Mouse (Mus musculus): Measurements from ENCODE around the gene Dynlt3. TPM values are rescaled to one million over a fixed set of nuclear protein-coding genes. Genes with fewer than 3 reads are reported as not detected.
A peak's percentile ranks its signal among the peaks of the same experiment; 100 is the strongest.
"Not testable (repeated sequence)": the region's sequence is repeated elsewhere in the genome, so short reads cannot be mapped to it uniquely, and the experiment has no call there.

Dynlt3 gene
- 59.4 and 68.8 TPM in 2 replicates for polyA plus RNA-seq (2015; fragmentation: Nextera tagmentation; extraction: Ambion mirVana)

DNA sequence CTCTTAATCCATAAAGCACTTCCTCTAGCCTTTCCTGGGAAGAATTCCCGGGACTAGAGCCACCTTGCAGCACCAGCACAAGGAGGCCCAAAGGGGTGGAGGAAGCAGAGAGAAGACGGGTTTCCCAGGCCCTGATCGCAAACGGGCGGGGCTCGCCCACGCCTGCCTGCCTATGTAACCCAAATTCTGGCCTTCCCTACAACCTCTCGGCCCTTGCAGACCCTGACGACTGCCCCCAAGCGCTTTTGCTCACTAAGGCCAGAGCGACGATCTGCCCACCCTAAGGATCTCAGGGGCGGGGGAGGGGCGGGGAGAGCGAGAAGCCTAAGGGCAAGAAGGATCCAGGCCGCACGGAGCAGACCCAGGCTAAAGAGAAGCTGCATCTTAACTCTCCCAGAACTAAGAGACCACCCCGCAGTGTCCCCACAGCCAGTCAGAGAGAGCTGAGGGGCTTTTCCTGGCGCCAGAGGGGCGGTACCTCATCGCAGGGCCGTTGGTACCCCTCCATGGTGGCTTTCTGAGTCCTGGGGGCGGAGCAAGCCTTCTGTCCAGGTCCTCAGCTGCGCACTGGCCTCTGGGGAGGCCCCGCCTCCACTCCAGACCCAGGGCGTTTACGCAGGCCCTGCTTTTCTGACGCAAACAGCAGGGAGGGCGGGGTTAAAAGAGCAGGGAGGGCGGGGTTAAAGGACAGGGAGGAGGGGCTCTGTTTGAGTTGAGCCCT is at the start of gene Dynlt3:
Gene Dynlt3, minus strand, starts transcription at position 613 of the 721 bp plus-strand sequence.
- peak; percentile 100 for ATAC-seq (ENCODE audit: low FRiP score, low TSS enrichment)
- no peaks in the 10 kb centered on the region for H3K9me3 ChIP-seq (ENCODE audit: low read length)
- peak within 1 kb of the TSS; percentile 90 for H3K27ac ChIP-seq (ENCODE audit: low read length)
- peak within 1 kb of the TSS; percentile 69 for H3K9ac ChIP-seq (replicated peaks; ENCODE audit: low read length)
- no peaks in the 10 kb centered on the region for H3K27me3 ChIP-seq (ENCODE audit: insufficient read depth, low read length)
- no peaks in the 10 kb centered on the region for H3K4me1 ChIP-seq (ENCODE audit: insufficient read depth, low read length)
- 16% methylated on average over 29 of the region's 30 CpGs for WGBS
- peak within 1 kb of the TSS; percentile 56 for H3K4me3 ChIP-seq (ENCODE audit: low read length)
- no peaks in the 10 kb centered on the region for H3K36me3 ChIP-seq (ENCODE audit: insufficient read depth, low read length)
- peak within 1 kb of the TSS; percentile 49 for H3K4me2 ChIP-seq (replicated peaks; ENCODE audit: low read depth, low read length)

DNA sequence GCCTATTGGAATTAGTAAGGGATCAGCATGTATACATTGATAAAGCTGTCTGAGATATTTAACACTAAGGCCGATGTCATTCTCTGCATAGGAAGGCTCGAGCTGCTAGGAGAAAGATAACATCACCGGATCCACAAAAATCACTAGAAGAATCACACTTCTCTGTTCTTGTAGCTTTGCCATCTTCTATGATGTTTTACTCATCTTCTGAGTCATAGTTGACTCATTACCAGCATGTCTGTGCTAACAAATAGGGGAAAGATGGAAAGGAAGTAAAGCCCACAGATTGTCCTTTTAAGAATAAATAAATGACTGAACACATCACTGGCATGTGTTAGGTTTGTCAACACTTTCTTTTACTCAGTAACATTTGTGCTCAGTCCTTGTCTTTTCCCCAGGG is 37.0 kb upstream of the Dynlt3 start:
- H3K9me3 ChIP-seq (ENCODE audit: low read length), result no peaks in the 10 kb centered on the region
- H3K4me2 ChIP-seq (replicated peaks; ENCODE audit: low read depth, low read length), result no peak overlapping the region

DNA sequence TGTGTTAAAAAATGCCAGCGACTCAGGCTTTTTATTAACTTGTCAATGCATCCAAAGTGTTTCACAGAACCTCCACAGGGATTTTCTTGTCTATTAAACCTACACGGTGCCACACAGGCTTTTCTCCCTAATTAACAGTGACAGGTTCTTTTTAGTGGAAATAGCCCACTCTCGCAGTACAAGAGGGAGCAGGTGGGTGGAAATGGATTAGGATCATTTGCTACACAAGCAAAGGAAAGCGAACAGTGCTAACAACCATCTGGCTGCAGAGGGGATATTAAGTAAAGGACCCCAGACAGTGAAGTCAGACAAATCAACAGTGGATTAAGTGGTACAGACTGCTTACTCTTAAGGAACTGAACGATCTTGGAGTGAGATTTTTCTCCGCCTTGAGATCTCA is 33.2 kb upstream of the Dynlt3 start:
- Histone ChIP-seq H3K4me1 (ENCODE audit: insufficient read depth, low read length) (no peaks in the 10 kb centered on the region), H3K4me3 (ENCODE audit: low read length) (no peak overlapping the region), H3K4me2 (replicated peaks; ENCODE audit: low read depth, low read length) (no peak overlapping the region), H3K27me3 (ENCODE audit: insufficient read depth, low read length) (no peaks in the 10 kb centered on the region), H3K27ac (ENCODE audit: low read length) (no peak overlapping the region), H3K9ac (replicated peaks; ENCODE audit: low read length) (no peak overlapping the region), H3K9me3 (ENCODE audit: low read length) (no peaks in the 10 kb centered on the region), H3K36me3 (ENCODE audit: insufficient read depth, low read length) (no peaks in the 10 kb centered on the region)
- 81% methylated on average over 6 of the region's 6 CpGs for WGBS
- ATAC-seq (ENCODE audit: low FRiP score, low TSS enrichment), result no peak

More for the DNA sequence above, 37.0 kb upstream of the Dynlt3 start:
- ATAC-seq (ENCODE audit: low FRiP score, low TSS enrichment), result no peak
- H3K4me1 ChIP-seq (ENCODE audit: insufficient read depth, low read length), result no peaks in the 10 kb centered on the region
- H3K27ac ChIP-seq (ENCODE audit: low read length), result no peak overlapping the region
- WGBS, result 89% methylated on average over 3 of the region's 3 CpGs
- no peak overlapping the region for H3K4me3 ChIP-seq (ENCODE audit: low read length)
- no peaks in the 10 kb centered on the region for H3K27me3 ChIP-seq (ENCODE audit: insufficient read depth, low read length)
- no peak overlapping the region for H3K9ac ChIP-seq (replicated peaks; ENCODE audit: low read length)
- no peaks in the 10 kb centered on the region for H3K36me3 ChIP-seq (ENCODE audit: insufficient read depth, low read length)

DNA sequence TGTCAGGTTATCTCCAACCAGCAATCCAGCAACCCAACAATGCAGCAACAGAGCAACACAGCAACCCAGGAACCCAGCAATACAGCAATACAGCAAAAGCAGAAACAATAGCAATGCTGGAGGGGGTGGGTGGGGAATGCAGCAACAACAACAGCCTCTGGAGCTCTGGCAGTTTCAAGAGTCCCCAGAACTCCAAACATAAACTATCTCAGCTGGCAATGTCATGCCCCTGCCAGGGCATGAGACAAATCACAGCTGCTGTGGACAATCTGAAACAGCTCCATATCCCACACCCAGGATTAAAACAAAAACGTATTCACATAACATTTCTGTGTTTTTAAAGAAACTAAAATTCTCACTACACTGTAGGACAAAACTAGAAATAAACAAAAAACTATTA is 9.2 kb upstream of the Dynlt3 start:
- H3K4me1 ChIP-seq (ENCODE audit: insufficient read depth, low read length), result no peaks in the 10 kb centered on the region
- H3K4me2 ChIP-seq (replicated peaks; ENCODE audit: low read depth, low read length), result no peak overlapping the region
- no peaks in the 10 kb centered on the region for H3K36me3 ChIP-seq (ENCODE audit: insufficient read depth, low read length)
- H3K9ac ChIP-seq (replicated peaks; ENCODE audit: low read length), result no peak overlapping the region
- no peaks in the 10 kb centered on the region for H3K27me3 ChIP-seq (ENCODE audit: insufficient read depth, low read length)
- ATAC-seq (ENCODE audit: low FRiP score, low TSS enrichment), result no peak
- H3K4me3 ChIP-seq (ENCODE audit: low read length), result no peak overlapping the region
- 37% methylated on average over 1 of the region's 1 CpGs for WGBS
- H3K9me3 ChIP-seq (ENCODE audit: low read length), result no peaks in the 10 kb centered on the region
- no peak overlapping the region for H3K27ac ChIP-seq (ENCODE audit: low read length)

DNA sequence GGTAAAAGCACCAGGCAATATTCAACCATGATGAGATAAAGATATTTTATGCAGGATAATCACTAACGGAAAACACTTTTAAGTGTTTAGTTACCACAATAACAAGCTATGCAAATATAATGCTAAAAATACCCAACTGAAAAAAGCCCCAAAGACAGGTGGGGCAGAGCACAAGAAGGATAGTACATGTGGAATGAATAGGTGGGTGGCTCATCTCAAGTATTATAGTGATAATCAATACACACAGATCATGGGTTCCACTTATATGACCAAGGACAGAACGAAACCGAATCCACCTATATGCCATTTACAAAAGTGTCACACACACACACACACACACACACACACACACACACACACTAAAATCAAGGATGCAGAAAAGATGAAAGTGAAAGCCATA is 8.6 kb upstream of the Dynlt3 start:
- Histone ChIP-seq H3K27ac (ENCODE audit: low read length) (no peak overlapping the region), H3K27me3 (ENCODE audit: insufficient read depth, low read length) (no peaks in the 10 kb centered on the region), H3K4me2 (replicated peaks; ENCODE audit: low read depth, low read length) (no peak overlapping the region), H3K36me3 (ENCODE audit: insufficient read depth, low read length) (no peaks in the 10 kb centered on the region), H3K4me1 (ENCODE audit: insufficient read depth, low read length) (no peaks in the 10 kb centered on the region), H3K9ac (replicated peaks; ENCODE audit: low read length) (no peak overlapping the region), H3K9me3 (ENCODE audit: low read length) (no peaks in the 10 kb centered on the region), H3K4me3 (ENCODE audit: low read length) (no peak overlapping the region)
- no peak for ATAC-seq (ENCODE audit: low FRiP score, low TSS enrichment)
- 95% methylated on average over 3 of the region's 3 CpGs for WGBS

DNA sequence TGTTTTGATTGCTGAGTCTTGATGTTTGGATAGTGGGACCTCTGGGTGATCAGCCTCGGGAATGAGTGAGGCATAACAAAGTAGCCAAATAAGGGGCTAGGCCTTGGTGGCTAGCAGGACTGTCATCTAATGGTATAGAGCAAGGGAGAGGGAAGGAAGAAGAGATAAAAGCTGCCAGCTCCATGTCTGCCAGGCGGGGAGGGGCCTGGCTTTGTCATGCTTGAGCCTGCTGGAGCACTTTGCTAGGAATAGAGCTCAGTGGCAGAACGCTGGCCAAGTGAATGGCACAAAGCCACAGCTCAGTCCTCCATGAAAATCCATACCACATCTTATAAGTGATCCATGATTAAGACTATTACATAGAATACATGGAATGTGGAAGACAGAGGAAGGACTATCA is 10.0 kb downstream of the Dynlt3 start:
- no peaks in the 10 kb centered on the region for H3K4me1 ChIP-seq (ENCODE audit: insufficient read depth, low read length)
- ATAC-seq (ENCODE audit: low FRiP score, low TSS enrichment), result peak; percentile 39; the same call in 1 of the 2 replicates
- H3K36me3 ChIP-seq (ENCODE audit: insufficient read depth, low read length), result peaks cover 8% of the 10 kb centered on the region; the same call in 1 of the 2 replicates
- H3K9me3 ChIP-seq (ENCODE audit: low read length), result no peaks in the 10 kb centered on the region
- H3K4me3 ChIP-seq (ENCODE audit: low read length), result no peak overlapping the region
- no peak overlapping the region for H3K27ac ChIP-seq (ENCODE audit: low read length)
- H3K27me3 ChIP-seq (ENCODE audit: insufficient read depth, low read length), result no peaks in the 10 kb centered on the region
- no peak overlapping the region for H3K9ac ChIP-seq (replicated peaks; ENCODE audit: low read length)
- H3K4me2 ChIP-seq (replicated peaks; ENCODE audit: low read depth, low read length), result no peak overlapping the region
- WGBS, result 47% methylated on average over 3 of the region's 3 CpGs

DNA sequence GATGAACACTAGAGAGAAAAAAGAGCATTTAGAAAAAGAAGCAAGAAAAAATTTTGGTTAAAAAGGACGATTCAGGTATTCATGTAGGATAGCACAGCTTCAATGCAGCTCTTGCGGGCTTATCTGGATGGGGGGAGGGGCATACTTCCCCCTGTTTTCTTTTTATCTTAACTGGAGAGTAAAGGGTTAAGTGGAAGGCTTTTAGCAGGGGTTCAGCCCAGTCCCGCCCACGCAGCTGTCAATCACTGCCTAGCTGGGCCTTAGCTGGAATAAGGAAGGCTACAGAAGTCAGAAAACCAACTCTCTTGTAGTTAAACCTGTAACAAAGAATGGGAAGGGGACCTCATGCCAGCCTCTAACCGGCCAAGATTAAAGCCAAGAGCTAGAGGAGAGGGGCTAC is 22.2 kb downstream of the Dynlt3 start:
- not testable (repeated sequence) for H3K9me3 ChIP-seq (ENCODE audit: low read length); H3K4me2 ChIP-seq (replicated peaks; ENCODE audit: low read depth, low read length); H3K36me3 ChIP-seq (ENCODE audit: insufficient read depth, low read length); H3K4me3 ChIP-seq (ENCODE audit: low read length); H3K27ac ChIP-seq (ENCODE audit: low read length); H3K9ac ChIP-seq (replicated peaks; ENCODE audit: low read length); ATAC-seq (ENCODE audit: low FRiP score, low TSS enrichment); H3K4me1 ChIP-seq (ENCODE audit: insufficient read depth, low read length); H3K27me3 ChIP-seq (ENCODE audit: insufficient read depth, low read length)
- 83% methylated on average over 5 of the region's 5 CpGs for WGBS

DNA sequence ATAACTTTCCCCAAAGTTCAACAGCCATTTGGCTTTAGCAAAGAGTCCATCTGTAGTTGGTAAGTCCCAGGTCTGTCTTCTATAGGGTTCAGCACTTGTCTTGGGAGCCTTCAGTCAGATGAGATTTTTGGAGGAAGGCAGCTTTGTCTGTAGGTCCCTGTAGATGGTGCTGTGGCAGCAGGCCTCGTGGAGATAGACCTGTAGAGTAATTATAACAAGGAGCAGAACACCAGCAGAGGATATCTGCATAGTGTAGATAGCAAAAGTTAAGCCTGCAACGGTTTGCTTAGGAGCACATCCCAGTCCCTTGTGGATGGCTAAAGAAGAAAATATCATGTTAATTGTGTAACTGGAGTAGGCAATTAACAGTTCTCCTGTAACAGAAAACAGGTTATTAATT is 22.7 kb downstream of the Dynlt3 start:
- 53% methylated on average over 2 of the region's 2 CpGs for WGBS

More for the DNA sequence above, 22.7 kb downstream of the Dynlt3 start:
- not testable (repeated sequence) for H3K9ac ChIP-seq (replicated peaks; ENCODE audit: low read length); H3K36me3 ChIP-seq (ENCODE audit: insufficient read depth, low read length); H3K4me3 ChIP-seq (ENCODE audit: low read length); H3K4me1 ChIP-seq (ENCODE audit: insufficient read depth, low read length); ATAC-seq (ENCODE audit: low FRiP score, low TSS enrichment); H3K4me2 ChIP-seq (replicated peaks; ENCODE audit: low read depth, low read length); H3K27me3 ChIP-seq (ENCODE audit: insufficient read depth, low read length); H3K9me3 ChIP-seq (ENCODE audit: low read length); H3K27ac ChIP-seq (ENCODE audit: low read length)

Other genes starting within 250 kb of the Dynlt3 start
- 2.0 and 2.3 TPM in 2 replicates for gene Cybb, start 175.2 kb downstream of the Dynlt3 start, polyA plus RNA-seq (2015; fragmentation: Nextera tagmentation; extraction: Ambion mirVana)
- not detected in 2 replicates for gene H2al1o, start 90.6 kb downstream of the Dynlt3 start, polyA plus RNA-seq (2015; fragmentation: Nextera tagmentation; extraction: Ambion mirVana)
- not detected in 2 replicates for gene Hypm, start 183.9 kb upstream of the Dynlt3 start, polyA plus RNA-seq (2015; fragmentation: Nextera tagmentation; extraction: Ambion mirVana)
- not detected in 2 replicates for gene H2al3, start 186.7 kb upstream of the Dynlt3 start, polyA plus RNA-seq (2015; fragmentation: Nextera tagmentation; extraction: Ambion mirVana)
- gene Sytl5, start 222.6 kb upstream of the Dynlt3 start, polyA plus RNA-seq (2015; fragmentation: Nextera tagmentation; extraction: Ambion mirVana), result 1.1 TPM in 2 replicates